Mouse (Mus musculus): Measurements from ENCODE around the gene Cpd.

- TF ChIP-seq GATA1 (IDR thresholded peaks at IDR 0.05; ENCODE audit: low read length) (no peak), TAL1 (IDR thresholded peaks at IDR 0.05; ENCODE audit: low read length) (no peak)
These were observed 49.6 kb downstream of the Cpd start for GRCm38 (mm10) chr11:76797236-76797635.
